Mouse (Mus musculus) embryonic facial prominence, embryonic 14.5 days (tissue): ENCODE measurements around the gene Rere. TPM values are rescaled to one million over a fixed set of nuclear protein-coding genes. Genes with fewer than 3 reads are reported as not detected.
A peak's percentile ranks its signal among the peaks of the same experiment; 100 is the strongest.

ENCODE experiments used
- ATAC-seq: fragments of 200-750 bp; cut with Nextera tagmentation; 2 replicates; pipeline ENCODE4 v1.8.0; 2017; ENCODE audit warnings: low read depth, moderate number of reproducible peaks, moderate TSS enrichment
- DNase-seq: peaks from one replicate; pipeline ENCODE4 v3.0.0-alpha.2; 2015; ENCODE audit warnings: low spot score
- H3K27ac ChIP-seq: fragments of 300-500 bp; sonication (generic); replicated peaks from 2 replicates; pipeline ENCODE4 v1.5.1; 2014; ENCODE audit warnings: low read depth, mild to moderate bottlenecking, low read length, moderate library complexity
- H3K27me3 ChIP-seq: fragments of 300-500 bp; sonication (generic); replicated peaks from 2 replicates; pipeline ENCODE4 v1.6.1; 2014; ENCODE audit warnings: low read length; ENCODE audit not compliant: control insufficient read depth, insufficient read depth
- H3K36me3 ChIP-seq: fragments of 300-500 bp; sonication (generic); 2 replicates; pipeline ENCODE4 v1.6.1; 2014; ENCODE audit warnings: low read length, mixed read lengths; ENCODE audit not compliant: control insufficient read depth, insufficient read depth
- H3K4me1 ChIP-seq: fragments of 300-500 bp; sonication (generic); 2 replicates; pipeline ENCODE4 v1.6.1; 2014; ENCODE audit warnings: antibody characterized with exemption, low read length; ENCODE audit not compliant: control insufficient read depth, insufficient read depth
- H3K4me2 ChIP-seq: fragments of 300-500 bp; sonication (generic); 2 replicates; pipeline ENCODE4 v1.6.1; 2014; ENCODE audit warnings: low read depth, mild to moderate bottlenecking, low read length, moderate library complexity, mixed read lengths
- H3K4me3 ChIP-seq: fragments of 300-500 bp; sonication (generic); 2 replicates; pipeline ENCODE4 v1.5.1; 2014; ENCODE audit warnings: low read depth, mild to moderate bottlenecking, low read length
- H3K9ac ChIP-seq: fragments of 300-500 bp; sonication (generic); 2 replicates; pipeline ENCODE4 v1.6.1; 2014; ENCODE audit warnings: low read depth, mild to moderate bottlenecking, low read length, moderate library complexity, mixed read lengths
- H3K9me3 ChIP-seq: fragments of 300-500 bp; sonication (generic); 2 replicates; pipeline ENCODE4 v1.6.1; 2016; ENCODE audit warnings: low read length; ENCODE audit not compliant: control insufficient read depth
- WGBS: fragments of 180-500 bp; shearing (Covaris S2); extraction: QIAGEN DNeasy Blood & Tissue Kit; methylation state at CpG from one replicate; pipeline ENCODE4 v1.1.7; 2014; 5-methylcytosine and 5-hydroxymethylcytosine counted together
- polyA plus RNA-seq: library from polyadenylated mRNA; unstranded; fragments of >200 nt; fragmentation: Nextera tagmentation; extraction: Ambion mirVana; gene quantifications from 2 replicates; pipeline ENCODE4 v1.2.1, GENCODE M21; 2014

Gene Rere
- polyA plus RNA-seq, 1 experiment from 2014 or later: 32.0 TPM

DNA sequence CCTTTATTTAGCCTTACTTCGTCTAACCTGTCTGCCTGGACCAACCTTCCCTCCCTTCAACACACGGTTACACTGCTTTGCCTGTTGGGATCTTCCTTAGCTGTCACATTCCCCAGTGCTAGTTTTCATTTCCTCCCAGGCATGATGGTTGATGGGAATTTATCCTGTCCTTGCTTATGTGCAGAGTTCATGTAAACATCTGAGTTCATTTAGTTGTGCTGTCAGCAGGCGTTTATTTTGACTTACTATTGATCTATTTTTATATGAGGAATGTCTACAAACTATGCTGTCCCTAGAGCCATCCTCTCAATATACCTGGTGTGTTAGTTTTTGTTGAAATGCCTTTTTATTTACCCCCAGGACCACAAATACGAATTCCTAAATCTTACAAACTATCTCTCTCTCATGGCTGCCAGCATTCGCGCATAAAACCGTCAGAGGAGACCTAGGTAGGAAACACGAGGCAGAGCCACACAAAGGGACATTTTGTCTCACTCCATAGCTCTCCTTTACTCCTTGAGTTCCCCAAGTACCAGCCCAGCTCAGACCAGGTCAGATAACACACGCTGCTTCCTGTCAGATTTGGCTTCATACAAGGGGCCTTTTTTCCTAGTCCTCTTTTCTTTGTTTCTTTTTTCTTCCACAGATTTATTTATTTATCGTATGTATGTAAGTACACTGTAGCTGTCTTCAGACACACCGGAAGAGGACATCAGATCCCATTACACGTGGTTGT is 173.3 kb downstream of the Rere start:
- WGBS: 38% methylated on average over 12 of the region's 12 CpGs
- ATAC-seq (no peak), DNase-seq (no peak)
- H3K4me1 ChIP-seq: peaks cover 18% of the 10 kb centered on the region
- H3K4me2 ChIP-seq: no peak overlapping the region
- H3K27me3 ChIP-seq: no peaks in the 10 kb centered on the region
- H3K27ac ChIP-seq: peak overlapping the region; percentile 45; the same call in 1 of the 2 replicates
- H3K9me3 ChIP-seq: no peaks in the 10 kb centered on the region
- no peak overlapping the region for H3K9ac ChIP-seq
- no peaks in the 10 kb centered on the region for H3K36me3 ChIP-seq
- no peak overlapping the region for H3K4me3 ChIP-seq

DNA sequence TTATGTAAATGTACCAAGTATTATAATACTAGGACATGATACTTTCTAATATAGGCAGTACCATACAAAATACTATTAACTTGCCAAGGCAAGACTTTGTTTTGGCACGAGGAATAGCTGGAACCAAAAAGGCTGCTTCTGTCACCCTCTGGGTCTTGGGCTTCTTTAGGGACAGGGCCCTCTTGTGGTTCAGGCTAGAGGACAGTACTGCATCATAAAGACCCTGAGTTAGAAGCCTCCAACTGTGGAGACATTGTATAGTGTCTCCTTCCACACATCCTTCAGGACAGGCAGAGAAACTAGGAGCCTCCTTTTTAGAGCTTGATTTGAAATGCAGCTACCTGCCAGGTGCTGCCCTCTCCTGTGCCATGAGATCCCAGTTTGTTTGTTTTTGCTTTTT is 174.3 kb downstream of the Rere start:
- H3K4me2 ChIP-seq: no peak overlapping the region
- 77% methylated on average over 1 of the region's 1 CpGs for WGBS
- no peak overlapping the region for H3K27ac ChIP-seq
- no peak overlapping the region for H3K4me3 ChIP-seq
- no peaks in the 10 kb centered on the region for H3K36me3 ChIP-seq
- H3K4me1 ChIP-seq: peaks cover 14% of the 10 kb centered on the region
- H3K9me3 ChIP-seq: no peaks in the 10 kb centered on the region
- no peak for DNase-seq
- H3K27me3 ChIP-seq: no peaks in the 10 kb centered on the region
- H3K9ac ChIP-seq: no peak overlapping the region
- no peak for ATAC-seq

DNA sequence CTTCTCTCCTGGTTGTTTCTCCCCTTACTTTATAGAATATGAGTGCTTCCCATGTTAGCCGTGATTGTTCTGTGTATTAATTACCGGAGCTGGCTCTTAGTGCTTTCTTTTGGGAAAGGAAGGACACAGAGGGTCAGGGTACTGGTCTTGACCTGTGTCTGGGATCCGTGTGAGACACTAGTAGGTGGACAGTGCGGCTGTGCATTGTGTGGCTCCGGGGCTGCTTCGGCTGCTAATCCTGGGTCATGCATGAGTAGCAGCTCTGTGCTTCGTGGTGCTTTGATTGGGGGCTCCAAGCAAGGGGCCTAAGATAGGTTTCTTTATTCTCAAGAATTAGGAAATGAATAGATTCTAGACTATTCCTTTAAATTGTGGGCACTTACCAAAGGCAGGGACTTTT is 175.0 kb downstream of the Rere start:
- Histone ChIP-seq H3K27me3 (no peaks in the 10 kb centered on the region), H3K4me2 (no peak overlapping the region), H3K9ac (no peak overlapping the region), H3K36me3 (no peaks in the 10 kb centered on the region), H3K9me3 (no peaks in the 10 kb centered on the region), H3K4me3 (no peak overlapping the region), H3K27ac (no peak overlapping the region), H3K4me1 (peaks cover 18% of the 10 kb centered on the region)
- WGBS: 57% methylated on average over 7 of the region's 7 CpGs
- DNase-seq (no peak), ATAC-seq (no peak)

DNA sequence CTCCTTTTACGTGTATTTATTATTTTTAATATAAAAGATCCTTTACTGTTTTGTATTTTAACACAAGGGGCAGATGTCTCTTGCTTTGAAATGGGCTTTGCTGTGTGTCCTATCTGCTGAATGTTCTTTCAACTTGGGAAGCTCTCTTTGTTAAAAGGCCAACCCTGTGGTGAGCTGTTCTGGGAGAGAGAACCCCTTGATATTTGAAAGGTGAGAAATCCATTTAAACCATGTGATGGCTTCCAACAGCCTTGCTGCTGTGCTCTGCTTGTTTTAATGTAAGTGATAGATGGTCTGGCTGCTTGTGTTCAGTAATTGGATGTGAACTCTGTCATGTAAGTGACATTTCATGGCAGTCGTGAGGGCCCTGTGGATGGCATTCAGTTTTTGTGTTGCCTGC is 175.4 kb downstream of the Rere start:
- WGBS: 59% methylated on average over 2 of the region's 2 CpGs
- Histone ChIP-seq H3K4me3 (no peak overlapping the region), H3K27ac (no peak overlapping the region), H3K27me3 (no peaks in the 10 kb centered on the region), H3K36me3 (no peaks in the 10 kb centered on the region), H3K9me3 (no peaks in the 10 kb centered on the region), H3K4me1 (peaks cover 19% of the 10 kb centered on the region), H3K4me2 (no peak overlapping the region), H3K9ac (no peak overlapping the region)
- DNase-seq (no peak), ATAC-seq (no peak)

DNA sequence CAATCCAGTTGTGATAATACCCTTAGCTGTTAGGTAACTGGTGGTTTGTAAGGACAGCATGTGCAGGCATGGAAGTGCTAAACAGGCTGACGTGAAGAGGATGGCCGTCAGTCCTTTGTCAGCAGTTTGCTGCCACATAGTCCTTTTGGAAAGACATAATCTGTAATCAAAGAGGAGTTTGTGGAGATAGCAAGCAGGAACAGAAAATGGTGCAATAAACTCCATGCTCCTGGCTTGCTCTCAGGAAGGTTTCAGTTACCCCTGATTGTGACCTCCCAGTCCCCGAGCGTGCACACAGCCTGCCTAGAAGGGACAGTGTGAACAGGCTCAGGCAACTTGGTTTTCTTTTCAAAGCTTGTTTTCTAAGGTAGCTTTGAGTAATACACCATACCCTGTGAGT is 175.9 kb downstream of the Rere start:
- no peak overlapping the region for H3K4me3 ChIP-seq
- H3K9ac ChIP-seq: no peak overlapping the region
- H3K27ac ChIP-seq: no peak overlapping the region
- H3K9me3 ChIP-seq: no peaks in the 10 kb centered on the region
- peaks cover 19% of the 10 kb centered on the region for H3K4me1 ChIP-seq
- 67% methylated on average over 4 of the region's 4 CpGs for WGBS
- no peak overlapping the region for H3K4me2 ChIP-seq
- H3K27me3 ChIP-seq: no peaks in the 10 kb centered on the region
- no peak for DNase-seq
- no peak for ATAC-seq
- H3K36me3 ChIP-seq: no peaks in the 10 kb centered on the region

DNA sequence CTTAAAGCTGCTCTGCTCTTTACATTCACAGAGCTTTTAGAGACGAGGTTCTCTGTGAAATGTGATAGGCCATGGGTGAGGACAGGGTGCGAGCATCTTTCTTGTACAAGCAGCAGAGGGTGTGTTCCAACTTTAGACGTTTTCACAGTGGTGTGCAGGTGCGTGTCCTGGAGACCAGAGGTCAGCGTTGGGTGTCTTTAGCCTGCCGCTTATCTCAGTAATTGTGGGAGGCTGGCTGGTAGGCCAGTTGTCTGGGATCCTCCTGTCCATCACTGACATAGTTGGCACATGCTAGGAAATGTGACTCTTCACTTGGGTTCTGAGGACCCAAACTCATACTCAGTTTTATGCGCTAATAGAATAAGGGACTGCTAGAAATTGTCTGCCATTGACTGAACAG is 176.3 kb downstream of the Rere start:
- no peak overlapping the region for H3K4me3 ChIP-seq
- H3K9ac ChIP-seq: no peak overlapping the region
- H3K4me2 ChIP-seq: no peak overlapping the region
- DNase-seq (no peak), ATAC-seq (no peak)
- WGBS: 62% methylated on average over 7 of the region's 7 CpGs
- no peaks in the 10 kb centered on the region for H3K27me3 ChIP-seq
- no peaks in the 10 kb centered on the region for H3K9me3 ChIP-seq
- H3K36me3 ChIP-seq: no peaks in the 10 kb centered on the region
- H3K27ac ChIP-seq: no peak overlapping the region
- peaks cover 19% of the 10 kb centered on the region for H3K4me1 ChIP-seq

DNA sequence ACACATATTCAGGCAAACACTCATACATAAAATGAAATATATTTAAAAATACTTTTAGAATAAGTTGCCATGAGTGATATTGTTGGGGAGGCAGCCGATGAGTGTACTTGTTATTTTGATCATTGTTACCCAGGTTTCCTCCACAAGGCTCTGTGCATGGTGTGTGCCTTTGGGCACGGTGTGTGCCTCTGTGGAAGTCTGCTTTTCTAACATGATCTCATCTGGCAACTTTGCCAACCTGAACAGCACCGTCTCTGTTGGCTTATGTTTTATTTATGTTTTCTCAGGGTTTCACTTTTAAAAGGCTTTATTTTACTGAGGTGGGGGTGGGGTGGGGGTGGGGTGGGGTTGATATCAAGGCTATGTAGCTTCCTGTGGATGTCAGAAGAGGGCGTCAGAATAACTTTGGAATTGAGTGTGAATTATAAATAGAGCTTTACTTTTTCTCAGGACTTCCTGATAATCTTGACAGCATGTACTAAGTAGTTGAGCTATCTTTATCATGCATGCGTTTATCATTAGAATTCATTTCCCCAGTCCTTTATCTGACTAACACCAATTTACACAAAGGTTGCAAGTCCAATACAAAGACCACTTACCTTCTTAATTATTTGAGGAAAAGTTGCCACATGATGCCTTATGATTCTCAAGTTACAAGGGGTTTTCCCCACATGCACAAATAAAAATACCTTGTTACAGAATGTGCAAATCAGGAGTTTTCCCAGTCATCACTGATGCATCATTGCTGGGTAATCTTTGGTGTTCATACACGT is 177.8 kb downstream of the Rere start:
- no peak for DNase-seq
- WGBS: 63% methylated on average over 6 of the region's 6 CpGs
- Histone ChIP-seq H3K27me3 (no peaks in the 10 kb centered on the region), H3K4me1 (peaks cover 15% of the 10 kb centered on the region), H3K4me2 (no peak overlapping the region), H3K9ac (no peak overlapping the region), H3K4me3 (no peak overlapping the region), H3K36me3 (no peaks in the 10 kb centered on the region), H3K9me3 (no peaks in the 10 kb centered on the region), H3K27ac (no peak overlapping the region)
- ATAC-seq: no peak

DNA sequence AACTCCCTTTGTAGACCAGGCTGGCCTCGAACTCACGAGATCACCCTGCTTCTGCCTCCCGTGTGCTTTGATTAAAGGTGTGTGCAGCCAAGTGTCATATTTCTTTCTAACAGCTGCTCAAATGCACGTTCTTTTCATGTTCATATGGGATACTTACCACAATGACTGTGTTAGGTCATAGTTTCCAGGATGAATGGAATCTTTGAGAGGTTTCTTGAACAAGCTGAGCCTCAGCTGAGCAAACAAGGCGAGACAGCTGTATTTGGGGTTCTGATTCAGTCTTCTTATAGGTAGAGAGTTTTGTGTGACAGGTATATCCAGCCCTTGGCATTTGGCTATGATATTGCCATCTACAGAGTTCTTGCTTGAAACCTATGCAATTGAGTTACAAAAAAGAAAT is 179.0 kb downstream of the Rere start:
- Histone ChIP-seq H3K9me3 (no peaks in the 10 kb centered on the region), H3K27ac (no peak overlapping the region), H3K27me3 (no peaks in the 10 kb centered on the region), H3K4me3 (no peak overlapping the region), H3K36me3 (no peaks in the 10 kb centered on the region), H3K4me2 (no peak overlapping the region), H3K4me1 (peaks cover 7% of the 10 kb centered on the region; the same call in 1 of the 2 replicates), H3K9ac (no peak overlapping the region)
- ATAC-seq: no peak
- WGBS: 68% methylated on average over 5 of the region's 5 CpGs
- no peak for DNase-seq
